Mouse (Mus musculus): ENCODE results near the gene Bicd2.

The Bicd2 gene

DNA sequence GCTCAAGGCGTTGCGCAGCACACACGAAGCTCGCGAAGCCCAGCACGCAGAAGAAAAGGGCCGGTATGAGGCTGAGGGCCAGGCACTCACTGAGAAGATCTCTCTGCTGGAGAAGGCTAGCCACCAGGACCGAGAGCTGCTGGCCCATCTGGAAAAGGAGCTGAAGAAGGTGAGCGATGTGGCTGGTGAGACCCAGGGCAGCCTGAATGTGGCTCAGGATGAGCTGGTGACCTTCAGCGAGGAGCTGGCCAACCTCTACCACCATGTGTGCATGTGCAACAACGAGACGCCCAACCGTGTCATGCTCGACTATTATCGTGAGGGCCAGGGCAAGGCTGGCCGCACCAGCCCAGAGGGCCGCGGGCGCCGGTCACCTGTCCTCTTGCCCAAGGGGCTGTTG is 37.9 kb downstream of the Bicd2 start:
- in situ Hi-C loops (cut with MboI; ENCODE audit: low pct_unique_long_range_greater_than_20kb in 1 of 2, low sequenced_read_pairs in 2 of 2, unreplicated experiment in 1 of 2): no loop called here

DNA sequence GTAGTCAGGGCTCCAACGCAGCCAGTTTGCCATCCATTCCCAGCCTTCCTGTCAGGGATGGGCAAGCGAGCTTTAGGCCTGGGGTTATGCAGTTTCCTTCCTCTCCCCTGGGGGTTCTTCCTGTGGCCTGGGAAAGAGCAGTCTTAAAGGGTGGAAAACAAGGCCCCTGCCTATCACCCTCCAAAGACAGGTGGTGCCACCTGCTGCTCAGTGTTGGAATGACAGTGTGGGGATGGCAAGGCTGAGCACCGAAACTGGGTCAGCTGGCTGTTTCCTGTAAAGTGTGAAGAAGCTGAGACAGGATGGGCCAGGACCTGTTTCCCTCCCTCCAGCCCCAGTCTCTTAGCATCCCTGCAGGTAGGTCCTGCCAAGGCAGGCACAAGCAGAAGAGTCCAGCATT is 39.8 kb downstream of the Bicd2 start:
- in situ Hi-C loops (cut with MboI; ENCODE audit: low pct_unique_long_range_greater_than_20kb in 1 of 2, low sequenced_read_pairs in 2 of 2, unreplicated experiment in 1 of 2): no loop called here

DNA sequence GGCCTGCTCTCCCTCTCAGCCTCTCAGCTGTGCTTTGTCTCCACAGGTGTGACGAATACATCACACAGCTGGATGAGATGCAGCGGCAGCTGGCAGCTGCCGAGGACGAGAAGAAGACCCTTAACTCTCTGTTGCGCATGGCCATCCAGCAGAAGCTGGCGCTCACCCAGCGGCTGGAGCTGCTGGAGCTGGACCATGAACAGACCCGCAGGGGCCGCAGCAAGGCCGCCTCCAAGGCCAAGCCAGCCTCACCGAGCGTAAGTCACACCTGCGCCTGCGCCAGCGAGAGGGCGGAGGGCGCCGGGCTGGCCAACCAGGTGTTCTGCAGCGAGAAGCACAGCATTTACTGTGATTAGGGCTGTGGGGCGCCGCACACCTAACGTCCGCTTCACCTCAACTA is 41.6 kb downstream of the Bicd2 start:
- in situ Hi-C loops (cut with MboI; ENCODE audit: low pct_unique_long_range_greater_than_20kb in 1 of 2, low sequenced_read_pairs in 2 of 2, unreplicated experiment in 1 of 2): no loop called here

DNA sequence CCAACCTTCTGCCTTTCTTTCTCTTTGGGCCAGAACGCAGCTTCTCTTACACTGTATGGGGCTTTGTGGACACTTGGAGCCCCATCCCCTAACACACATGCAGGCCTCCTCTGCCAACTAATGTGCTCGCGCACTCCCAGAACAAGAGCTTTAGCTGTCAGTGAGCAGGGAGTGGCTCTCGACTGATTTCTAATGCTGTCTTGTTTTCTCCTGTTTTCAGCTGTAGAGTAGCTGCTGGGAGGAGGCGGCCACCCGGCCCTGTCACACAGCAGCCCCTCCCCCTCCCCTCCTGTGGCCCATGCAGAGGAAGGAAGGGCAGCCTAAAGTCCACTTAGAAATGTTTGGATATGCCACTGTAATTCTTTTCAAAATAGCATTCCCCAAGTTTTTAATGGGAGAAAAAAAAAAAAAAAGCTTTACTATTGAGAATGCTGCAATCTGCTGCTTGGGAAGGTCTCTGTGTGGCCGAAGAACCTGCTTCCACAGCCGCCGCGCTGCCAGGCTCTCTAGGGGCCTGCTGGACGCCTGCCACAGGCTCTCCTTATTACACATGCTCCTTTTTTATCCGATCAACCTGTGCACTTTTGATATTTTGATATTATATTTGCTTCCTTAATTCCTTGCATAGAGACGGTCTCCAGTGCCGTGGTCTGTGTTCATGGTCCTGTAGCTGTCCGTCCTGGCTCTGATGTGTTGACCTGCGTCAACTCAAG is 43.5 kb downstream of the Bicd2 start:
- in situ Hi-C loops (cut with MboI; ENCODE audit: low pct_unique_long_range_greater_than_20kb in 1 of 2, low sequenced_read_pairs in 2 of 2, unreplicated experiment in 1 of 2): no loop called here

DNA sequence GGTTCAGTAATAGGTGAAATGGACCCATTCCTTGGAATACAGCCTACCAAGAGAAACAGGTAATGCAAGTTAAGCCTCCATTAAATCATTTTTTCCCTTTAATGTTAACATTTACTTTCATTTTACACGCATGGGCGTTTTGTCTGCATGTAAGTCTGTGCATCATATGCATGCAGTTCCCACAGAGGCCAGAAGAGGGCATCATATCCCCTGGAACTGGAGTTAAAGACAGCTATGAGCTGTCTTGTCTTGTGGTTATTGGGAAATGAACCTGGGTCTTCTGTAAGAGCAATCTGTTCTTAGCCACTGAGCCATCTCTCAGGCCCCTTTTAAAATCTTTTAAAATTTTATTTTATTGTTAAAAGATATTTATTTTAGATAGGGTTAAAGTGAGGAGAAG is 50.0 kb downstream of the Bicd2 start:
- in situ Hi-C loops (cut with MboI; ENCODE audit: low pct_unique_long_range_greater_than_20kb in 1 of 2, low sequenced_read_pairs in 2 of 2, unreplicated experiment in 1 of 2): no loop called here

DNA sequence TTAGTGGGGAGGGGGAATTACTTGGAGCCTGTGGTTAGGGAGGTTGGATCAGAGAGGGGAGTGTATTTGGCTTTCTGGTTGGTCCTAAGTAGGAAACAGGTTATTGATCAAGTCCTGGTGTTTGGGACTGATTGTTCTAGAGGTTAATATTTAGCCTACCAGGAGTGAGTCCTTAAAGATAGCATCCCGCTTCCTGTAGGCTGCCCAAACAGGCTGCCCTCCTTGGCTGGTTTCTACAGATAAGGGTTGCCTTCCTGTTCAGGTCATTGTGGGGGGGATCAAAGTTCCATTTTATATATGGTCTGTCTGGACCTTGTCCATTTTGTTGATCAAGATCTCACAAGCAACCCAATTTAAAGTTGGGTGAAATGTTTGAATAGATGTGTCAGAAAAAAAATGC is 52.2 kb downstream of the Bicd2 start:
- in situ Hi-C loops (cut with MboI; ENCODE audit: low pct_unique_long_range_greater_than_20kb in 1 of 2, low sequenced_read_pairs in 2 of 2, unreplicated experiment in 1 of 2): no loop called here

DNA sequence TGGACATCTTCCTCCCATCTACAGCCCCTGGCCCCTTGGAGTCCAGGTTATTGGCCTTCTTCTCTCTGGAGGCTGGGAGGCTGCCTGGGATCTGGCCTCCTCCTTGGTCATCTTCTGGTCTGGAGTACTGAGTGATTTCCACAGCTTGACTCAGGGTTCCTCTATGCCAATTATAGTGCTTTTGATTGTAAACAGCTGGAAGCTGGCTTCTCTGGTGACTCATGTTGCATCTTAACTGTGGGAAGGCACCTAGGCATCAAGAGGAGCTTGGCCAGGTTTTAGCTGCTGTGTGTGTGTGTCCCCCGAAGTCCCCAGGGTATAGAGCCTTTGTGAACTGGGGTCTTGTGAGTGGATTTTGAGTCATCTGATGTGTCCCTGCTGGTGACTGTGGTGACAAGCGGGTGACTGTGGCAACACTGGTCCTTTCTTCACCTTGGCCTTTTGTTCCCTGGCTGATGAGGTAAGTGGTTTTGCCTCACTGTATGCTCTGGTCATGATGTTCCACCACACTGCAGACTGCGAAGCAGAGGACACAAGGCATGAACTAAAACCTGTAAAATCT is 53.6 kb downstream of the Bicd2 start:
- in situ Hi-C loops (cut with MboI; ENCODE audit: low pct_unique_long_range_greater_than_20kb in 1 of 2, low sequenced_read_pairs in 2 of 2, unreplicated experiment in 1 of 2): no loop called here

DNA sequence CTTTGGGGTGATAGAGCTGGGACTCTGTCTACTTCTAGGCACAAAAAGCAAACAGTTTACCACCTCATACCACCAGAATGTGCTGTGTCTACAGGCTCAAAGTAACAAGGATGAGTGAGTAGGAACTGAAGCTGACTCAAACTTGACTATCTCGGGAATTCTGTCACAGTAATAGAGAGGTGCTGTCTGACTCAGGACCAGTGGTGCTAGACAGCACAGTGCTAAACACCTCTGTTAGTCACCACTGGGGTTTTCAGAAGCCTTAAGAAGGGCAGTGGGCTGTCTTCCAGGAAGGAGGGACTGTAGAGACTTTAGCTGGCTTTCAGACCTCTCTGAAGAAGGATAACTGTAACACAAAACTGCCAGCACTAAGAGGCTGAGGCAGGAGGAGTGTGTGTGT is 55.4 kb downstream of the Bicd2 start:
- in situ Hi-C loops (cut with MboI; ENCODE audit: low pct_unique_long_range_greater_than_20kb in 1 of 2, low sequenced_read_pairs in 2 of 2, unreplicated experiment in 1 of 2): no loop called here

DNA sequence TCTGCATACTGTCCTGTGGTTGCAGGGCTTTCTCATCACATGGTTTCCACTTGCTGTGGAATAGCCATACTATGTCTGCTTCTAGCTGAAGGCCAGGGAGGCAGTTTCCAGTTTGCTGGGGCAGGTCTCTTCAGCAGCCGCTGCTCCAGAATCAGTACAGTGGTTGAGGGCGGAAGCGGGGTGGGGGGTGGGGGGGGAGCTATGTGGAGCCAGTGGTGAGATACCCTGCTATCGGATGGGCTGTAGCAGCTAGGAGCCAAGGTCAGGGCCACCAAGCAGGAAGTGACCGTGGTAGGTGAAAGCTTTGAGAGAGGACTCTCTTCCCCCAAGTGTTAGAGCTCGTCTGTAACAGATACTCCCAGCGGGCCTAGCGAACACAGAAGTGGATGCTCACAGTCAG is 56.8 kb downstream of the Bicd2 start:
- in situ Hi-C loops (cut with MboI; ENCODE audit: low pct_unique_long_range_greater_than_20kb in 1 of 2, low sequenced_read_pairs in 2 of 2, unreplicated experiment in 1 of 2): no loop called here

DNA sequence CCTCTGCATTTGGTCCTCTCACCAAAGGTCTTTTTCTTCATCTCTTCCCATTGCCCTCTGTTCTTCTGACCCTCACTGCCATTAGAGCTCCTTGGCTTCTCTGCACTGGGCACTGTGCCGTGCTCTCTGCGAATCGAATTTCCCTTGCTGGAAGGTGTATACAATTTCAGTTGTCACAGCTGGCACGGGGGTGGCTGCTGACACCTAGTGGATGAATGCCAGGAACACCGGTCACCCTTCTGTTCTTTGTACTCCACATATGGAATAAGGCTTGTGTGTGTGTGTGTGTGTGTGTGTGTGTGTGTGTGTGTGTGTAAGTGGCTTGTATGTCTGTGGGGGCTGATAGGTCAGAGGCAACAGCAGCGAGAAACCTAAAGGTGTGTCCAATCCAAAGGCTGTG is 58.8 kb downstream of the Bicd2 start:
- in situ Hi-C loops (cut with MboI; ENCODE audit: low pct_unique_long_range_greater_than_20kb in 1 of 2, low sequenced_read_pairs in 2 of 2, unreplicated experiment in 1 of 2): no loop called here

DNA sequence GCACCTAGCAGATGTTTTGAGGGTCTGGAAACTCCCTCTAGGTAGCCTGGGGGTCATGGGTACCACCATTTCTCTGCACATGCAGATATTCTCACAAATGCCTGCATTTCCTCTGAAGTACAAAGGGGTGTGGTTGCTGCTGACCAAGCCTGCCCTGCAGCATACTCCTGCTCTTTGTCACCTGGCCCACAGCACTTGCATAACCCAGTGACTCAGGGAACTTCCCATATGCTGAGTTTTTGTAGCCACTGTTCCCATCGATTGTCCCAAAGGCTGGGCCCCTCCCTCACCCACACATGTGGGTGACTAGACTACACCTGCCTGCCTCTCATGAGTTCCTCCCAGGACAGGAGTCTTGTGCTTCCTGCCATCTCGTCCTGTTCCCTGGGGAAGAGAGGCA is 61.2 kb downstream of the Bicd2 start:
- in situ Hi-C loops (cut with MboI; ENCODE audit: low pct_unique_long_range_greater_than_20kb in 1 of 2, low sequenced_read_pairs in 2 of 2, unreplicated experiment in 1 of 2): no loop called here

DNA sequence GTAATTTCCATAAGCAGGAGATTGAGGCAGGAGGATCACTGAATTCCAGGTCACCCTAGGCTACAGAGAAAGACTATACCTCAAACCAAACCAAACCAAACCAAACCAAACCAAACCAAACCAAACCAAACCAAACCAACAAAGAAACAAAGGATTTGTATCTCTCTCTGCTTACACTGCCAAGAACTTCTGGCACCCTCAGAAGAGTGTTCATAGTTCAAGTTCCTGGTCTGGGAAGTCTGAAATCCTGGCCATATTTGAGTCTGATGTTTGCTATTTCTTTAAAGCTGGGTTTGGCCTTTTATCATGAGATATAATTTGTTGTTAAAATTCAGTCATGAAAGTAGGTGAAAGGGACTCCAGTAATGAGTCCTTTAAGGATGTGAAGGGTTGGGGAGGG is 66.4 kb downstream of the Bicd2 start:
- in situ Hi-C loops (cut with MboI; ENCODE audit: low pct_unique_long_range_greater_than_20kb in 1 of 2, low sequenced_read_pairs in 2 of 2, unreplicated experiment in 1 of 2): no loop called here

DNA sequence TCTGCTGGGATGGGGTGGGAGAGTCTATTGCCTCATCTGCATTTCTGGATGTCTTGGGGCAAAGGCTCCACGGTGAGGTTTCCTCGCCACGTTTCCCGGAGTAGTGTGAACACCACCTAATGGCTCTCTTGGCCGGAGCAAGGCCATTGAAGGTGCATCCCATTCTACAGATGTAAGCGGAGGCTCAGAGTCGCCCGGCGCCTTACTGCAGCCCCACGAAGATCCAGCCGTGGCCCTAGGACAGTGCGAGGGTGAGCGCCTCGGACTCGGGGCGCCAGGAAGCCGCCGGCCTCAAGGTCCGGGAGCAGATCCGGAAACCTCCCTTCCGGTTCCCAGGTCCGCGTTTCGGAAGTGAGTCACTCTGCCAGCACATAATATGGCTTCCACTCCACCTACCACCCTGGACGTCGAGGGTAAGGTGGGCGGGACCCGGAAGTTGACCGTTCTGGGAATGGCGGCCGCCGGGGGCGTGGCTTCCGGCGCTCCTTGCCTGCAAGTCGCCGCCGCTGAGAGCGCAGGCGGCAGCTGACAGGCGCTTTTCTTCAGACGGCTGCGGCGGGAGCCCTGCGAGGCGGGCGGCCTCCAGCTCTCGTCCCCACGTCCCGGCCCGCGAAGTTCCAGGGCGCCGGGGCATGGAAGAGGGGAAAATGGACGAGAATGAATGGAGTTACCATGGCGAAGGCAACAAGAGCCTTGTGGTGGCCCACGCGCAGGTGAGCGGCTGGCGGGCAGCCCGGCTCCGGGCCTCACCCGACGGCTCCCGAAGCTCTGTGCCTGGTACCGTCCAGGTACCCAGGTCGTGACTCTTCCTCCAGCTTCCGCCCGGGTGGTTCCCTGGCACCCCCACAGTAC is 79.6 kb downstream of the Bicd2 start, which contains the start of gene Ippk:
TSS of gene Ippk (plus strand) at position 496 of the 852 bp plus-strand sequence.
- in situ Hi-C loops (cut with MboI; ENCODE audit: low pct_unique_long_range_greater_than_20kb in 1 of 2, low sequenced_read_pairs in 2 of 2, unreplicated experiment in 1 of 2): no loop called here

DNA sequence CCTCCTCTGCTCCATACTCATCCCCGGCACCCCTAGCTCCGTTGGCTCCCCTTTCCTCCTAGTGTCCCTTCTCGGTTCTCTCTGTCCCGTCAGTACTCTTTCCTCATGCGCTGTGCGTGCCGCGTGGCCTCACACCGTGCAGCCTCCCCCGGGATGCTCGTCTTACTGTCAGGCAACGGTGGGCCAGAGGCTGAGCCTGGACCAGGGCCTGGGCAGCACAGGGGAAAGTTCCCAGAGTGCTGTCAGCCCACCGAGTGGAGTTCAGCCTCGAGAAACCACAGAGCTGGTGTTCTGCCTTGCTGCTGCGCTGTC is 80.2 kb downstream of the Bicd2 start:
- in situ Hi-C loops (cut with MboI; ENCODE audit: low pct_unique_long_range_greater_than_20kb in 1 of 2, low sequenced_read_pairs in 2 of 2, unreplicated experiment in 1 of 2): no loop called here

DNA sequence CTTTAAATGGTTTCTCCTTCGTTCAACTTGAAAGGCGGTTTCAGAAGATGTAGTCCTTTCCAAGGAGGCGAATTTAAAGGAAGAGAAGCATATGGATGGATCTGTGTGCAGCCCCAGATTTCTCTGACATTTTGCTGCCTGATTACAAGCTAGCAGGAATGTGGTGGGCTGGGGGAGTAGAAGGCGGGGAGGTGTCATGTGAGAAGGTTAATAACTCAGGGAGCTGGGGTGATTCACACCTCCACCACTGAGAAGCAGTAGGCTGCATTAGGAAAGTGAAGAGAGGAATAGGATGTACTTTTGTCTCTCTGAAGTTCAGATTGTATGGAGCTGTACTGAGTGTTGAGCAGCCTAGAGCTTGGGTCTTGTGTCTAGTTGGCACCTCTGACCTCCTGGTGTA is 80.6 kb downstream of the Bicd2 start:
- in situ Hi-C loops (cut with MboI; ENCODE audit: low pct_unique_long_range_greater_than_20kb in 1 of 2, low sequenced_read_pairs in 2 of 2, unreplicated experiment in 1 of 2): no loop called here

DNA sequence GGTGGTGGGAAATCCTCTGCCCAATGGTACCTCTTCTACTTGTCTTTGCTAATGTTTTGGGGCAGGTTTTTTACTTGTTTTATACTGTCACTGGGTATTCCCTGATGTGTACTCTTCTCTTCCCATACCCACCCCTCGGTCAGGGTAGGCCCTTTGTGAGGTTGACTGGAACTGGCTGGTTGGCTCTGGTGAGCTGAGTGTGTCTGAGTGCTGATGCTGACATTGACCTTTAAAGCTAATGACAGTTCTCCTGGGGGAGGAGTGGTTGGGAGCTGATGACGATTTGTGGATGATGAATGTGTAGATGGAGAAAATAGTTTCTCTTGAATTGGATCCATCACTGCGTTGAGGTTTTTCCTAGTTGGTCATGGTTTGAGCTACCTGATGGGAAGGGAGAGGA is 85.4 kb downstream of the Bicd2 start:
- in situ Hi-C loops (cut with MboI; ENCODE audit: low pct_unique_long_range_greater_than_20kb in 1 of 2, low sequenced_read_pairs in 2 of 2, unreplicated experiment in 1 of 2): no loop called here

DNA sequence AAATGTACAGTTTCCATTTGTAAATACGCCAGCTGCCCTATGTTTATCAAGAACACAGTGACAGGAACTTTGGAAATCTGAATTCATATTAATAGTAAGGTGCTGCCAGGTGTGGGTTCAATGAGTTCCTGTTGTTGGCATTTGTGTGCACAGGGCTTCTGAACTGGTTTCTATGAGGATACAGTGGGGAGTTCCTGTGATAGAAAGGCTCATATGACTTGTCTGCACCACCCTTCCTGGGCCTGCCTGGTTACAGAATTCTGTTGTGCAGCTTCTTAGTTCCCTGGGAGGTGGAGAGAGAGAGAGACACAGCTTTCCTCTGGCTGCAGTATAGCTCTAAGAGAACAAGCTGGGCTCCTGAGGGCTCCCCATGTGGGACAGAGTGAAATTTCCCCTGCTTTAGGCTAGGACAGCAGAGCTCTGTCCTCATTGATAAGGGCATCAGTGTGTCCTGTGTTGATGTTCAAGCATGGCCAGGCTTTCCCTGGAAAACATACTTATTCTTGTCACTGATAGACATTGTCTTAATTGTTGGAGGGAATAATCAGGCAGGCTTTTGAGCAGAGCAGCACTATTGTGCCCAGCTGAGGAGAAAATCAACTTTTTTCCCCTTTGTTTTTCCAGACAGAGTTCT is 86.8 kb downstream of the Bicd2 start:
- in situ Hi-C loops (cut with MboI; ENCODE audit: low pct_unique_long_range_greater_than_20kb in 1 of 2, low sequenced_read_pairs in 2 of 2, unreplicated experiment in 1 of 2): no loop called here

DNA sequence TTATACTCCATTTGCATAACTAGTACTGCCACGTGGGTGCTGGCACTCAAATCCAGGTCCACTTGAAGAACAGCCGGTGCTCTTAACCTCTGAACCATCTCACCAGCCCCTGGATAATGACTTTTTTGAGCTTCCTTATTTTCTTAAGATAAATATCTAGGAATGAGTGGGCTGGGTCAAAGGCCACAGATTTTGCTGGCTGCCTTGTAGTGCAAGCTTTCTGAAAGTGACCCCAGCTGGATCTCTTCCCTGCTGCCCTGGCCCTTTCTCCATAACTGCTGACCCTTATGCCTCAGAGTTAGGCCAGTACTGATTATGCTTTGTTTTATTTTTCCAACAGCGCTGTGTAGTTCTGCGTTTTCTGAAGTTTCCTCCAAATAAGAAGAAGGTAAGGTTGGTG is 89.1 kb downstream of the Bicd2 start:
- in situ Hi-C loops (cut with MboI; ENCODE audit: low pct_unique_long_range_greater_than_20kb in 1 of 2, low sequenced_read_pairs in 2 of 2, unreplicated experiment in 1 of 2): no loop called here

DNA sequence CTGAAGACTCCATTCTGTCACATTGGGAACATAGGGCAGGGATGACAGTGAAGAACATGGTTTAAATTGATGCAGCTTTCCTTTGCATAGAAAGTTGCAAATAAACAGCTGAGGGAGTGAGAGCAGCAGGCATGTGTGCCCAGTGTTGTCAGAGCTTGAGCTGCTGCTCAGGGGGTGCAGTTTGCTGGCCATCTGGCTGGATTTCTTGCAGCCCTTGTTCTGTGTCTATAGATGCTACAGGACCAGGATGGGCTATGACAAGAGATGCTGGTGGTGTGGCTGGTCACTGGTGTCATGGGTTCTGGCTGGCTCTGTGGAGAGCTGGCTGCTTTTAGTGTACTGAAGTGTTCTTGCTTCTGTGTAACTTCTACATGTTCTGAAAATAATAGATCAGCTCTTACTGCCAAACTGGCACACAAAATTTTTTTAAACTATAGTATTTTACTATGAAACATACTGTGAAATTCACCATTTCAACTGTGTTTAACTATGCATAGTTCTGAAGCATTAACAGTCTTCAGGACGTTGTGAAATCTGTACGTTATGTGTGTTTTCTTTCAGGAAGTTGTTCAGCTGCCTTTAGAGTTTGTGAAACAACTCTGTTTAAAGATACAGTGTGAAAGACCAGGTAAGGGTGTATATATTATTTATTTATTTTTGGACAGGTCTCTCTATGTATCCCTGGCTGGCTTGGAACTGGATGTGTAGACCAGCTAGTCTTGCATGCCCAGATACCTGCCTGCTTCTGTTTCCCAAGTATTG is 92.1 kb downstream of the Bicd2 start:
- in situ Hi-C loops (cut with MboI; ENCODE audit: low pct_unique_long_range_greater_than_20kb in 1 of 2, low sequenced_read_pairs in 2 of 2, unreplicated experiment in 1 of 2): no loop called here
